Mouse (Mus musculus): ENCODE results near the gene Snx30.

Gene Snx30

DNA sequence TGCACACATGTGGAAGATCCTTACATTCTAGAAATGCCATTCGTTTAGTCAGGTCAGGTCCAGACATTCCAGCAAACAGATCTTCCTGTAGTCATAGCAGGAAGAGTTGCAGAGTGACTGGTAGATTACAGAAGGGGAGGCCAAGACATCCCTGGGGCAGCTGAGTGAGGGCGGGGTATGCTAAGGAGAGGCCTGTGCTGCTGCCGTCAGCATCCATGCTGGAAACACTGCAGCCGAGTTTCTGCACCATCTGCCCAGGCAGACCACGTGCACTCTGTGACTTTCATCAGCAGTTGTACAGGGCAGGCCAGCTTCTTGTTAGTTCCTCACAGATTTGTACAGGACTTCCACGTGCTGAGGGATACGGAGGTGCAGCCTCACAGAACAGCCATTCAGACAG is 17.8 kb downstream of the Snx30 start:
- no peak for DNase-seq (ENCODE audit: low spot score in 2 of 2)

- DNase-seq (ENCODE audit: low spot score in 2 of 2): peak; percentile 24 to 37
Observed at GRCm38 (mm10) chr4:59824860-59825259, 19.2 kb downstream of the Snx30 start.

- DNase-seq (ENCODE audit: low spot score in 2 of 2): no peak
Observed at GRCm38 (mm10) chr4:59825634-59826033, 20.0 kb downstream of the Snx30 start.

GRCm38 (mm10) chr4:59826381-59826780 is 20.7 kb downstream of the Snx30 start:
- no peak for DNase-seq (ENCODE audit: low spot score in 2 of 2)

DNA sequence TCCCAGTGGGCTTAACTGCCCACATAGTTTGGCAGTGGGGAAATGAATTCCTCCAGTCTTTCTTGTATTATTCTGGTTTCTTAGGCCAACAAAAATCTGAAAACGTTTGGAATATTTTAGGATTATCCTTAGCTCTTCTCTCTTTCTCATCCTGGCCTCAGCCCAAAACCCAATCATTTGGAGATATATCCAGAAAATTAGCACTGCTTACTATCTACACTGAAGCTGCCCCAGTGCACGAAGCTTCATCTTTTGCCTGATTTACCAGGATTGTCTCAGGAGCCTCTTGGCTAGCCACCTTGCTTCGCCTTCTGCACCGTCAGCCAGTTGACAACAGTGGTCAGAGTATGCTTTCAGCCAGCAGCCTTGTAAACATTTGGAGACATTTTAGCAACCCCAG is 23.4 kb downstream of the Snx30 start:
- no peak for DNase-seq (ENCODE audit: low spot score in 2 of 2)

GRCm38 (mm10) chr4:59831038-59831437 is 25.4 kb downstream of the Snx30 start:
- no peak for DNase-seq (ENCODE audit: low spot score in 2 of 2)

- DNase-seq (ENCODE audit: low spot score in 2 of 2): no peak
Observed at GRCm38 (mm10) chr4:59832810-59833209, 27.2 kb downstream of the Snx30 start.

- DNase-seq (ENCODE audit: low spot score in 2 of 2): no peak
Observed at GRCm38 (mm10) chr4:59837659-59838058, 32.0 kb downstream of the Snx30 start.

DNA sequence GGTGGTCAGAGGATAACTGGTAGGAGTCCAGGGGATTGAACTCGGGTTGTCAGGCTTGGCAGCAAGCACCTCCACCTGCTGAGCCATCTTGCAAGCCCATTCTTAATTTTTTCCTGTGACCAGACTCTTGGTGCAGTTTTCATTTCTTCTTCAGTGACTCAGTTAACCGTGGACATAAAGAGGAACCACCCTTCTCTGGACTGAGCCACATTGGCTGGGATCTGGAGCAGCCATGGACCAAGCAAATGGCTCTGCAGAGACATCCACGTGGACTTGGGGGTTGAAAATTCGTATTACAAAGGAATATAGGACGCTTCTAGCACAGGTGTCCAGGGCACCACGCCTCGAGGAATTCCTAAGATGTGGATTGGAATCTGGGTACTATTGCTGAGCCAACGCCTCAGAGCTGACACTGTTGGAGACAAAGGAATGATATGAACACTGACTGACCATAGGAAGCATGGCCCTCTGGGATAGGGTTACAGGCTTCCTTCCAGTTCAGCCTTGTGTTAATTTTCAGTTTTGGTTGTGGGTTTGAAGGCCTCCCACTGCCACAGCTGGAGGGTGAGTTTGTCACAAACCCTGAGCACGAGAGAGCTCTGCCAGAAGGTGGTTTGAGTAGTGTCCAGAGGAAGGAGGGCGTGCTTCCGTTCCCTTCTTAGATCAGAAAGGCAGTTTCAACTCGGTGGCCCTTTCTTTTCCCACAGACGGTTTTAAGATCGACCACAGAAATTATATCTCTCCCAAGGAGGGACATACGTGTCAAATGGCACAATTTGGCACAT is 39.0 kb downstream of the Snx30 start:
- no peak for DNase-seq (ENCODE audit: low spot score in 2 of 2)

DNA sequence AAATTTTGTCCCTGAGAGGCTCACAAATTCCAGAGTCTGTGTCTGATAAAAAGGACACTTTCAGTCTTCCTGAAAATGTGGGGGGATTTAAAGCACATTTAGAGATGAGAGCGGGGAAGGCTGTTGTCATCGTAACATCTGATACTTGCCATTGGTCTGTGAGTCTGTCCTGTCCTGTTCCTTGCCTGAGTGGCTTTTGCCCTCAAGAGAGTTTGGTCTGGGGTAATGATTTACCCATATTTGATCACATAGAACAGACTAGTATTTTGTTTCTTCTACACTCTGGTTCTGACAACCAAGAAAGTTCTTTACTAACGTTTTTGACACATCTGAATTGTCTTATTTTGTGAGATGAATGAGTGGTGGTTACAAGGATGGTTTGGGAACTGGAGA is 39.6 kb downstream of the Snx30 start:
- DNase-seq (ENCODE audit: low spot score in 2 of 2): no peak

GRCm38 (mm10) chr4:59847447-59847846 is 41.8 kb downstream of the Snx30 start:
- no peak for DNase-seq (ENCODE audit: low spot score in 2 of 2)

GRCm38 (mm10) chr4:59850181-59850580 is 44.5 kb downstream of the Snx30 start:
- DNase-seq (ENCODE audit: low spot score in 2 of 2): peak; percentile 73 to 91

DNA sequence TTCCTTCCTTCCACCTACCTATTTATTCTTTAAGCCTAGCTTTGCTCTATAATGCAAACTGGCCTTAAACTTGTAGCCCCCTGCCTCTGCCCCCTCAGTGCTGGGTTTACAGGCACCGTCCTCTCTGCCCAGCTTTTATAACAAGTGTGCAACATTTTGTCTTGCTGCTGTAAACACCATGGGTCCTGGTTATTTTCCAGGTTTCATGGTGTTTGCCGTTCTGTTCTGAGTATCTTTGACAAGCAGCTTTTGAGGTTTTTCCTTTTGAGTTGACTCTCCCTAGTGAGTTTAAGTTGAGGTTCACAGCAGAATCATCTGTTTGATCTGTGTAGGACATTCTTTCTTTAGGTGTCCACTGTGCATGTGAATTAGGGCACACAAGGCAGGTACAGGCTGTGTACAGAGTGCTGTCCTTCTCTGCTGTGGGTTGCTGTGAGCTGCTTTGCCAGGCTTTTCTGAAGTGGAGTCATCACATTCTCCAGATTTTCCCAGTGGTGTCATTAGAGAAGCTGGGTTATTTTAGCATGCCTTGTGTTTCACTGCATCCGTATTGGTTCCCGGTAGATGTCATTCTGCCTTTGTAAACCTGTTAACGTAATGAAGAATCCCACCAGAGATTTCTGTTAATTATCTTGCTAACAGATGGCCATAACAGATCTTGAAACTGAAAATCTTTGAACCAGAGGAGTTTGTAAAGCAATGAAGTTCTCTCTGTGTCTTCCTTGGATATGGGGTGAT is 45.4 kb downstream of the Snx30 start:
- no peak for DNase-seq (ENCODE audit: low spot score in 2 of 2)

DNA sequence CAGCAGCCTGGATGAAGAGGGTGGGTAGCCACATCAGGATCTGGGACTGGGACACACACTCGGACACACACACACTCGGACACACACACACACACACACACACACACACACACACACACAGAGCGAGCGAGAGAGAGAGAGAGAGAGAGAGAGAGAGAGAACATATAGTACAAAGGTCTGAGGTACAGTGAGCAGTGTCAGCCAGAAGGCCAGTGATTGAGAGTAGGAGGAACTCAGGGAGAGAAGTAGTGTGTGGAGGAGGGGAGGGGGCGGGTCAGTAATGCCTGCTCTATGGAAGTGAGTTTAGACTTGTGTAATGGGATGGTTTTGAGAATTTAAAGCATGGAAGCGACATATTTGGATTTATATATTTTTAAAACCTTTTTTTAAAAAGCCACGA is 47.5 kb downstream of the Snx30 start:
- DNase-seq (ENCODE audit: low spot score in 2 of 2): no peak

DNA sequence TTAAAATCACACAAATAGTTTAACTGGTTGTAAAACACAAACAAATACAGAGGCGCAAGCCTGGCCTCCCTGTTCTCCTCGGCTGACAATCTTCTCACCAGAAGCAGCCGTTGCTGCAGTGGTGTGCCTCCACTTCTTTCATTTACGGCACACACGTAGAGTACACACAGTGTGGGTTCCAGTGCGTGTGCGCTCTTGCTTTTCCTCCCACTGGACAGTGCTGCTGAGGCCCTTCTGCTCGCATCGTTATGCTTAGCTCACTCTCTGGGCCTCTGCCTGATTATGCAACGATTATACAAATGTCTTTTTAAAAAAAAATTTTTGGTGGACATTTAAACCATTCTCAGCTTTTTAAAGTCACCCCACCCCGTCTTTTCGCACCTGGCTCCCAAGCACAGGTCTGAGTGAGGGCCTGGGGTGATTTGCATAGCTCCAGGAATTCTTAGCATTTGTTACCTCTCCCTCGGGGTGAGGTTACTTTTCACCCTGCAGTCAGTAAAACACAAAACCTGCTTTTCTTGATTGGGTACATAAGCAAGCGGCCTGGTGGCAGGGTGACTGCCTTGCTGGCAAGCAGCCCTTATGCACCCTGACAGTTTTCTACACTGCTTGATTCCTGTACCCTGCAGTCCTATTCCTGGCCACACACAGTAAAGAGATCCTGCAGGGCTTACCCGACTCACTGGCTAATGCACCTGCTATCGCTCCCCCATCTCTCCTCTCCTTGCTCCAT is 54.2 kb downstream of the Snx30 start:
- DNase-seq (ENCODE audit: low spot score in 2 of 2): no peak

DNA sequence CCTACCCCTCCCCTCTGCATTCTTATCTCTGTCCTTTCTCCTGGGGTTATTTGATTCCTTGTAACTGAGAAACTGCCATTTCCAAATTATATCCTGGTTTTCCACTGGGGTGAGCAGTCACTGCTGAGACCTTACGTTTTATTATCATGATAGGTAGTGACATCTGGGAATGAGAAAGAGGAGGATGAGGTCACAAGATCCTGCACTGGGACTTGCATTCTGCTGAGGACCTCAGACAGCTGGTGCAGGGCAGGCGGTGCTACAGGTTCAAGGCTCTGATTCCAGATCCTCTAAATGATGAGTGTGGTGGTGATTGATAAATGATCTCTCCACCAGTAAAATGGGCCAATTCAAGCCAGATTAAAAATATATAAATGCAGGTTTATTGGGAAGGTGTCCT is 54.8 kb downstream of the Snx30 start:
- no peak for DNase-seq (ENCODE audit: low spot score in 2 of 2)

GRCm38 (mm10) chr4:59861871-59862270 is 56.2 kb downstream of the Snx30 start:
- DNase-seq (ENCODE audit: low spot score in 2 of 2): no peak

- no peak for DNase-seq (ENCODE audit: low spot score in 2 of 2)
Observed at GRCm38 (mm10) chr4:59862335-59862734, 56.7 kb downstream of the Snx30 start.

GRCm38 (mm10) chr4:59863869-59864268 is 58.2 kb downstream of the Snx30 start:
- no peak for DNase-seq (ENCODE audit: low spot score in 2 of 2)

DNA sequence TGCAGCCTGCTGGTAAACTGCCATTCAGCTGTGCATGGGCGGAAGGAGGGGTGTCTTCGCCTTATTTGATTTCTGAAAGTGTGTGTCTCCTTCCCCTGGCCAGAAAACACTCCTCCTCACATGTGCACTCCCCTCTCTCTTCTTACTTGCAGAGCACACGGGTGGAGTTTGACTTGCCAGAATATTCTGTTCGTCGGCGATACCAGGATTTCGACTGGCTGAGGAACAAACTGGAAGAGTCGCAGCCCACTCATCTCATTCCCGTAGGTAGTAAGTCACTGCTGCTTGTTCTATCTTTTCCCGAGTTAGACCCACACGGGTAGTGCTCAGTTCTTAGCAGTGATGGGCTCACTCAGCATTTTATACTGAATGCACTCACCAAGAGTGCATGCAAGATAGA is 62.4 kb downstream of the Snx30 start:
- no peak for DNase-seq (ENCODE audit: low spot score in 2 of 2)

GRCm38 (mm10) chr4:59869488-59870057 is 63.9 kb downstream of the Snx30 start:
- DNase-seq (ENCODE audit: low spot score in 2 of 2): no peak

- DNase-seq (ENCODE audit: low spot score in 2 of 2): no peak
Observed at GRCm38 (mm10) chr4:59870433-59870832, 64.8 kb downstream of the Snx30 start.

Measured in thymus, postnatal 10 days (tissue).